Mouse (Mus musculus) limb, embryonic 12.5 days (tissue): ENCODE results near the gene Olfr798. TPM values are rescaled to one million over a fixed set of nuclear protein-coding genes. Genes with fewer than 3 reads are reported as not detected.

Experiments used
- ATAC-seq: fragments of 200-750 bp; cut with Nextera tagmentation; 2 replicates; pipeline ENCODE4 v1.8.0; 2017; ENCODE audit warnings: low read depth, moderate TSS enrichment; ENCODE audit not compliant: insufficient number of reproducible peaks, insufficient read depth, low FRiP score, low TSS enrichment
- H3K27ac ChIP-seq: fragments of 300-500 bp; sonication (generic); 2 replicates; pipeline ENCODE4 v1.5.1; 2016; ENCODE audit warnings: mild to moderate bottlenecking, moderate library complexity
- H3K27me3 ChIP-seq: fragments of 300-500 bp; sonication (generic); 2 replicates; pipeline ENCODE4 v1.6.1; 2016; ENCODE audit warnings: mild to moderate bottlenecking, moderate library complexity
- H3K36me3 ChIP-seq: fragments of 300-500 bp; sonication (generic); 2 replicates; pipeline ENCODE4 v1.6.1; 2016; ENCODE audit warnings: mild to moderate bottlenecking, moderate library complexity
- H3K4me1 ChIP-seq: fragments of 300-500 bp; sonication (generic); replicated peaks from 2 replicates; pipeline ENCODE4 v1.6.1; 2016
- H3K4me2 ChIP-seq: fragments of 300-500 bp; sonication (generic); 2 replicates; pipeline ENCODE4 v1.6.1; 2016; ENCODE audit warnings: mild to moderate bottlenecking, moderate library complexity
- H3K4me3 ChIP-seq: fragments of 300-500 bp; sonication (generic); replicated peaks from 2 replicates; pipeline ENCODE4 v1.5.1; 2016; ENCODE audit warnings: mild to moderate bottlenecking
- H3K9ac ChIP-seq: fragments of 300-500 bp; sonication (generic); replicated peaks from 2 replicates; pipeline ENCODE4 v1.6.1; 2016; ENCODE audit warnings: mild to moderate bottlenecking, moderate library complexity
- H3K9me3 ChIP-seq: fragments of 300-500 bp; sonication (generic); 2 replicates; pipeline ENCODE4 v1.6.1; 2016; ENCODE audit warnings: mild to moderate bottlenecking, moderate library complexity
- WGBS: fragments of 180-500 bp; shearing (Covaris S2); methylation state at CpG from one replicate; pipeline ENCODE4 v1.1.7; 2016; 5-methylcytosine and 5-hydroxymethylcytosine counted together
- microRNA-seq: library from miRNA; unstranded; fragments of <30 nt; microRNA quantifications from one replicate; pipeline ENCODE4, GENCODE M21; 2017
- polyA plus RNA-seq: library from polyadenylated mRNA; unstranded; fragments of >200 nt; fragmentation: Nextera tagmentation; extraction: Ambion mirVana; gene quantifications from 2 replicates; pipeline ENCODE4 v1.2.1, GENCODE M21; 2016

The Olfr798 gene
- polyA plus RNA-seq, result not detected in 2 replicates

DNA sequence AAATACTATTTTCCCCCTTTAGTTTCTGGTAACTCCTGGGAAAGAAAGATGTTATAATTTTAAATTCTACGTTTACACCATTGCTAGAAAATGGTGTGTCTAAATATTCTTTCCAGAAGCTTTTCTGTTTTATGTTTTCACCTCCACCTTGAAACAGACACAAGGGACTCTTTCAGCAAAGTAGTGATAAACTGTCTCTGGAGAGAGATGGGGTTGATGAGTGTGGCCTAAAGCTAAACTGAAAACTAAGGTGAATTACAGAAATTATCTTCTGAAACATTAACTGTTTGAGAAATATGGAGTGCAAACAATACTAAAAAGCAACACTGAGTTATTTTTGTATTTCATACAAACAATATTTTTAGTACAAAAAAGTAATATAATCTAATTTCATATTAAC is at the start of gene Olfr798:
Olfr798 (minus strand) TSS at position 101 of the 400 bp plus-strand sequence.
- no peak within 1 kb of the TSS for H3K4me2 ChIP-seq
- H3K27me3 ChIP-seq, result no peaks in the 10 kb centered on the region
- H3K27ac ChIP-seq, result no peak within 1 kb of the TSS
- no peaks in the 10 kb centered on the region for H3K4me1 ChIP-seq
- no peaks in the 10 kb centered on the region for H3K36me3 ChIP-seq
- ATAC-seq, result no peak
- H3K4me3 ChIP-seq, result no peak within 1 kb of the TSS
- no peak within 1 kb of the TSS for H3K9ac ChIP-seq
- 80% methylated on average over 1 of the region's 1 CpGs for WGBS
- H3K9me3 ChIP-seq, result no peaks in the 10 kb centered on the region

- Histone ChIP-seq H3K9ac (no peak within 1 kb of the TSS), H3K27ac (no peak within 1 kb of the TSS), H3K4me1 (no peaks in the 10 kb centered on the region), H3K36me3 (no peaks in the 10 kb centered on the region), H3K9me3 (no peaks in the 10 kb centered on the region), H3K27me3 (no peaks in the 10 kb centered on the region), H3K4me3 (no peak within 1 kb of the TSS), H3K4me2 (no peak within 1 kb of the TSS)
- ATAC-seq, result no peak
- 85% methylated on average over 1 of the region's 1 CpGs for WGBS
Observed at GRCm38 (mm10) chr10:129673765-129674164, 46.0 kb upstream of the Olfr798 start, which contains the start of gene Olfr801. Gene Olfr801 (minus strand): TSS chr10:129673865.

- H3K9ac ChIP-seq, result no peak within 1 kb of the TSS
- H3K4me2 ChIP-seq, result no peak within 1 kb of the TSS
- no peaks in the 10 kb centered on the region for H3K9me3 ChIP-seq
- no peaks in the 10 kb centered on the region for H3K27me3 ChIP-seq
- no peak within 1 kb of the TSS for H3K4me3 ChIP-seq
- no peaks in the 10 kb centered on the region for H3K36me3 ChIP-seq
- ATAC-seq, result no peak
- H3K27ac ChIP-seq, result no peak within 1 kb of the TSS
- no peaks in the 10 kb centered on the region for H3K4me1 ChIP-seq
Observed at GRCm38 (mm10) chr10:129657394-129657793, 29.7 kb upstream of the Olfr798 start, which contains the start of gene Olfr800. Gene Olfr800 (plus strand): TSS chr10:129657694.

- no peaks in the 10 kb centered on the region for H3K36me3 ChIP-seq
- no peak overlapping the region for H3K27ac ChIP-seq
- no peak for ATAC-seq
- H3K4me1 ChIP-seq, result no peaks in the 10 kb centered on the region
- H3K4me2 ChIP-seq, result no peak overlapping the region
- WGBS, result 84% methylated on average over 1 of the region's 1 CpGs
- H3K4me3 ChIP-seq, result no peak overlapping the region
- H3K9ac ChIP-seq, result no peak overlapping the region
- no peaks in the 10 kb centered on the region for H3K27me3 ChIP-seq
- H3K9me3 ChIP-seq, result no peaks in the 10 kb centered on the region
Observed at GRCm38 (mm10) chr10:129651763-129652162, 24.0 kb upstream of the Olfr798 start.

DNA sequence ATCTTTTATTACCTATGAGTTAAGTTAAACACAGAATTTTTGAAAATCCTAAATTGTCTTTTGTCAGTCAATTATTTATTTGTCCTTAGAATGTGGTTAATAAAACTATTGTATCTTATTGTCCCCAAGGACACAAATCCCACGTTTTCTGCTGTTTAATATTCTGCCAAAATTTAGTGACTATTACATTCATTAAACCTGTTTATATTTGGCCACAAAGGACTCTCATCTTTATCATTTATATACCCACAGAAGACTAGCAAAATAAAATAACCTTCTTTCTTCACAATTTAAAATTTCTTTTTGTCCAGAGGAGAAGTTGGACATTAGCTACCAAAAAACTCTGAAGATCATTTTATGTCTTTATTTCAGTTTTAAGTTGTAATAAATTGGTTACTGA is 9.4 kb upstream of the Olfr798 start, which contains the start of gene Olfr799:
Olfr799 (plus strand) TSS at position 301 of the 400 bp plus-strand sequence.
- H3K4me1 ChIP-seq, result no peaks in the 10 kb centered on the region
- H3K27me3 ChIP-seq, result no peaks in the 10 kb centered on the region
- 24% methylated on average over 1 of the region's 1 CpGs for whole genome bisulfite sequencing
- no peak within 1 kb of the TSS for H3K27ac ChIP-seq
- ATAC-seq, result no peak
- no peak within 1 kb of the TSS for H3K9ac ChIP-seq
- H3K4me2 ChIP-seq, result no peak within 1 kb of the TSS
- H3K4me3 ChIP-seq, result no peak within 1 kb of the TSS
- H3K9me3 ChIP-seq, result no peaks in the 10 kb centered on the region
- no peaks in the 10 kb centered on the region for H3K36me3 ChIP-seq

GRCm38 (mm10) chr10:129623251-129623650 is 4.5 kb downstream of the Olfr798 start:
- Histone ChIP-seq H3K4me2 (no peak overlapping the region), H3K9me3 (no peaks in the 10 kb centered on the region), H3K27ac (no peak overlapping the region), H3K4me3 (no peak overlapping the region), H3K36me3 (no peaks in the 10 kb centered on the region), H3K9ac (no peak overlapping the region), H3K27me3 (no peaks in the 10 kb centered on the region), H3K4me1 (no peaks in the 10 kb centered on the region)
- no peak for ATAC-seq

GRCm38 (mm10) chr10:129621724-129622123 is 6.0 kb downstream of the Olfr798 start:
- H3K36me3 ChIP-seq, result no peaks in the 10 kb centered on the region

GRCm38 (mm10) chr10:129612470-129612869 is 15.3 kb downstream of the Olfr798 start, which contains the start of gene Olfr796:
Gene Olfr796 (minus strand): TSS chr10:129612570.
- no peaks in the 10 kb centered on the region for H3K36me3 ChIP-seq
- no peaks in the 10 kb centered on the region for H3K4me1 ChIP-seq
- no peak within 1 kb of the TSS for H3K9ac ChIP-seq
- 89% methylated on average over 1 of the region's 1 CpGs for WGBS
- ATAC-seq, result no peak
- no peak within 1 kb of the TSS for H3K4me2 ChIP-seq
- no peak within 1 kb of the TSS for H3K4me3 ChIP-seq
- H3K27me3 ChIP-seq, result no peaks in the 10 kb centered on the region
- no peak within 1 kb of the TSS for H3K27ac ChIP-seq
- no peaks in the 10 kb centered on the region for H3K9me3 ChIP-seq

More at GRCm38 (mm10) chr10:129621724-129622123, 6.0 kb downstream of the Olfr798 start:
- Histone ChIP-seq H3K27me3 (no peaks in the 10 kb centered on the region), H3K4me2 (no peak overlapping the region), H3K4me3 (no peak overlapping the region), H3K27ac (no peak overlapping the region), H3K4me1 (no peaks in the 10 kb centered on the region), H3K9ac (no peak overlapping the region), H3K9me3 (no peaks in the 10 kb centered on the region)
- ATAC-seq, result no peak
- WGBS, result 39% methylated on average over 1 of the region's 1 CpGs

DNA sequence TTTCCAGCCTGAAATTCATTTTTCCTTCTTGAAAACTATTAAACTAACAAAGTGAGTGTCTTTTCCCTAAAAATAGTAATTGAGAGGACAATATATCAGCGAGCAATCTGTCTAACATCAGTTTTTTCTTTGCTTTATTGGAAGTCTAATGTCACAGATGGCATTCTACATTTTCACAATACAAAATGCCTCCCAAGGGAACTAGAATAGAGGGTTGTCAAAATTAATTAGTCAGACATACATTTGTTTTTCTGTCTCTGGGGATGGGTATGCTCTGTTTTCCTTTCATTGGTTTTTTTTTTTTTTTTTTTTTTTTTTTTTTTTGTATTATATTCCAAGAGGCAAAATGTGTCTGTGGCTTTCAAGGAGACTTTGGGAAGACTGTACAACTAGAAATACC is 50.7 kb downstream of the Olfr798 start:
- H3K4me1 ChIP-seq, result no peaks in the 10 kb centered on the region
- no peaks in the 10 kb centered on the region for H3K36me3 ChIP-seq
- ATAC-seq, result no peak
- no peak overlapping the region for H3K4me2 ChIP-seq
- H3K9me3 ChIP-seq, result no peaks in the 10 kb centered on the region
- H3K27ac ChIP-seq, result no peak overlapping the region
- no peaks in the 10 kb centered on the region for H3K27me3 ChIP-seq
- no peak overlapping the region for H3K4me3 ChIP-seq
- WGBS, result 84% methylated on average over 1 of the region's 1 CpGs
- no peak overlapping the region for H3K9ac ChIP-seq

Small RNA genes within 50 kb of the gene (microRNA-seq; reads per million reads assigned to microRNA genes)
- gene Gm23252, result not detected

Other genes with a start within 250 kb of the Olfr798 start
- gene Olfr784, start 243.9 kb downstream of the Olfr798 start, polyA plus RNA-seq, result 0.09 TPM in 2 replicates
- gene Olfr785, start 222.5 kb downstream of the Olfr798 start, polyA plus RNA-seq, result not detected in 2 replicates
- not detected in 2 replicates for gene Olfr786, start 200.6 kb downstream of the Olfr798 start, polyA plus RNA-seq
- gene Olfr787, start 166.1 kb downstream of the Olfr798 start, polyA plus RNA-seq, result not detected in 2 replicates
- not detected in 2 replicates for gene Olfr788, start 156.9 kb downstream of the Olfr798 start, polyA plus RNA-seq
- not detected in 2 replicates for gene Olfr789, start 143.2 kb downstream of the Olfr798 start, polyA plus RNA-seq
- gene Olfr790, start 129.4 kb downstream of the Olfr798 start, polyA plus RNA-seq, result not detected in 2 replicates
- not detected in 2 replicates for gene Olfr791, start 106.1 kb downstream of the Olfr798 start, polyA plus RNA-seq
- not detected in 2 replicates for gene Olfr792, start 88.8 kb downstream of the Olfr798 start, polyA plus RNA-seq
- gene Olfr794, start 60.3 kb downstream of the Olfr798 start, polyA plus RNA-seq, result not detected in 2 replicates
- not detected in 2 replicates for gene Olfr796, start 15.4 kb downstream of the Olfr798 start, polyA plus RNA-seq
- not detected in 2 replicates for gene Olfr799, start 9.6 kb upstream of the Olfr798 start, polyA plus RNA-seq
- not detected in 2 replicates for gene Olfr800, start 29.8 kb upstream of the Olfr798 start, polyA plus RNA-seq
- not detected in 2 replicates for gene Olfr801, start 45.9 kb upstream of the Olfr798 start, polyA plus RNA-seq
- gene Olfr802, start 60.2 kb upstream of the Olfr798 start, polyA plus RNA-seq, result not detected in 2 replicates
- not detected in 2 replicates for gene Olfr803, start 66.4 kb upstream of the Olfr798 start, polyA plus RNA-seq
- not detected in 2 replicates for gene Olfr804, start 75.3 kb upstream of the Olfr798 start, polyA plus RNA-seq
- not detected in 2 replicates for gene Olfr805, start 101.4 kb upstream of the Olfr798 start, polyA plus RNA-seq
- not detected in 2 replicates for gene Olfr806, start 114.0 kb upstream of the Olfr798 start, polyA plus RNA-seq
- gene Olfr807, start 129.9 kb upstream of the Olfr798 start, polyA plus RNA-seq, result not detected in 2 replicates
- gene Olfr808, start 137.5 kb upstream of the Olfr798 start, polyA plus RNA-seq, result not detected in 2 replicates
- gene Olfr809, start 146.7 kb upstream of the Olfr798 start, polyA plus RNA-seq, result not detected in 2 replicates
- gene Olfr810, start 167.0 kb upstream of the Olfr798 start, polyA plus RNA-seq, result not detected in 2 replicates
- gene Olfr811, start 176.5 kb upstream of the Olfr798 start, polyA plus RNA-seq, result not detected in 2 replicates
- gene Olfr812, start 218.2 kb upstream of the Olfr798 start, polyA plus RNA-seq, result not detected in 2 replicates
- not detected in 2 replicates for gene Olfr813, start 227.4 kb upstream of the Olfr798 start, polyA plus RNA-seq